Mouse (Mus musculus) kidney, postnatal 0 days (tissue): ENCODE measurements around the gene Nr2f6. TPM values are rescaled to one million over a fixed set of nuclear protein-coding genes. Genes with fewer than 3 reads are reported as not detected.

Experiments
- ATAC-seq: fragments of 200-750 bp; cut with Nextera tagmentation; replicated peaks from 2 replicates; pipeline ENCODE4 v1.8.0; 2017; ENCODE audit warnings: low read depth, moderate number of reproducible peaks, moderate TSS enrichment, moderate library complexity; ENCODE audit not compliant: low FRiP score
- DNase-seq: peaks from one replicate; pipeline ENCODE4 v3.0.0-alpha.2; 2016; ENCODE audit warnings: low spot score
- H3K27ac ChIP-seq: fragments of 300-500 bp; sonication (generic); 2 replicates; pipeline ENCODE4 v1.5.1; 2014; ENCODE audit warnings: mild to moderate bottlenecking
- H3K27me3 ChIP-seq: fragments of 300-500 bp; sonication (generic); 2 replicates; pipeline ENCODE4 v1.6.1; 2014; ENCODE audit warnings: low read length, mixed read lengths; ENCODE audit not compliant: insufficient read depth
- H3K36me3 ChIP-seq: fragments of 300-500 bp; sonication (generic); 2 replicates; pipeline ENCODE4 v1.6.1; 2014; ENCODE audit warnings: low read length, mixed read lengths; ENCODE audit not compliant: insufficient read depth
- H3K4me1 ChIP-seq: fragments of 300-500 bp; sonication (generic); replicated peaks from 2 replicates; pipeline ENCODE4 v1.6.1; 2014; ENCODE audit warnings: antibody characterized with exemption, low read length, mixed read lengths; ENCODE audit not compliant: insufficient read depth
- H3K4me2 ChIP-seq: fragments of 300-500 bp; sonication (generic); 2 replicates; pipeline ENCODE4 v1.6.1; 2014; ENCODE audit warnings: mild to moderate bottlenecking, low read length, moderate library complexity, mixed read lengths
- H3K4me3 ChIP-seq: fragments of 300-500 bp; sonication (generic); replicated peaks from 2 replicates; pipeline ENCODE4 v1.5.1; 2014; ENCODE audit warnings: low read depth, low read length
- H3K9ac ChIP-seq: fragments of 300-500 bp; sonication (generic); 2 replicates; pipeline ENCODE4 v1.6.1; 2014; ENCODE audit warnings: low read depth, low read length
- H3K9me3 ChIP-seq: fragments of 300-500 bp; sonication (generic); replicated peaks from 2 replicates; pipeline ENCODE4 v1.6.1; 2016; ENCODE audit warnings: low read length, inconsistent platforms, mixed read lengths
- CTCF ChIP-seq: IDR thresholded peaks from 2 replicates; pipeline ENCODE4 v1.5.1; 2016; ENCODE audit warnings: antibody characterized with exemption, low read depth, mild to moderate bottlenecking, moderate library complexity
- WGBS: fragments of 180-500 bp; shearing (Covaris S2); extraction: QIAGEN DNeasy Blood & Tissue Kit; methylation state at CpG from one replicate; pipeline ENCODE4 v1.1.7; 2014; 5-methylcytosine and 5-hydroxymethylcytosine counted together
- polyA plus RNA-seq: library from polyadenylated mRNA; unstranded; fragments of >200 nt; fragmentation: Nextera tagmentation; extraction: Ambion mirVana; gene quantifications from 2 replicates; pipeline ENCODE4 v1.2.1, GENCODE M21; 2015

Gene Nr2f6
- polyA plus RNA-seq, 1 experiment from 2014 or later, result 138 TPM

DNA sequence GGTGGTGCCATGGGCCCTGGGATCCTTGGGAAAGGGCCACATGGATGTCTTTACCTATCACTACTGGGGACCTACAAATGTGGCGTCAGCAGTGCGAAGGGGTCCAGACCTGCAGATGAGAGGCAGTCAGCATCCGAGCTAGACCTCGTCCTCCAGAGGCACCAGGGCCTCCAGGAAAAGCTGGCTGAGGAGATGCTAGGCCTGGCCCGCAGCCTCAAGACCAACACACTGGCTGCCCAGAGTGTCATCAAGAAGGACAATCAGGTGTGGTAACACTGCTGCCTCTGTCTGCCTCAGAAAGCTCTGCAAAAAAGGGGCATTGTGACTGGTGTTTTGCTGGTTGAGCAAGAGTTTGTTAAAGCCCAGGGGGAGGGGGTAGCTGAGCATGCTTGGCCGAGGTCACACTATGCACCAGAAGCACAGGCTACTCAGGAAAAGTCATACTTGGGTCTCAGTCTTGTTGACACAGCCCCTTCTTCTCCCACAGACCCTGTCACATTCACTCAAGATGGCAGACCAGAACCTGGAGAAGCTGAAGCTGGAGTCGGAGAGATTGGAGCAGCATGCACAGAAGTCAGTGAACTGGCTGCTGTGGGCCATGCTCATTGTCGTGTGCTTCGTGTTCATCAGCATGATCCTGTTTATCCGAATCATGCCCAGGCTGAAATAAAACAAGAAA is 12.6 kb downstream of the Nr2f6 start:
- no peak for TF ChIP-seq CTCF
- H3K4me1 ChIP-seq, result peaks cover 10% of the 10 kb centered on the region
- no peak for DNase-seq
- no peak for ATAC-seq
- no peak overlapping the region for H3K27ac ChIP-seq
- no peak overlapping the region for H3K4me3 ChIP-seq
- 93% methylated on average over 10 of the region's 10 CpGs for WGBS
- H3K4me2 ChIP-seq, result no peak overlapping the region
- H3K27me3 ChIP-seq, result no peaks in the 10 kb centered on the region
- H3K9ac ChIP-seq, result no peak overlapping the region
- no peaks in the 10 kb centered on the region for H3K9me3 ChIP-seq
- peaks cover 21% of the 10 kb centered on the region for H3K36me3 ChIP-seq

DNA sequence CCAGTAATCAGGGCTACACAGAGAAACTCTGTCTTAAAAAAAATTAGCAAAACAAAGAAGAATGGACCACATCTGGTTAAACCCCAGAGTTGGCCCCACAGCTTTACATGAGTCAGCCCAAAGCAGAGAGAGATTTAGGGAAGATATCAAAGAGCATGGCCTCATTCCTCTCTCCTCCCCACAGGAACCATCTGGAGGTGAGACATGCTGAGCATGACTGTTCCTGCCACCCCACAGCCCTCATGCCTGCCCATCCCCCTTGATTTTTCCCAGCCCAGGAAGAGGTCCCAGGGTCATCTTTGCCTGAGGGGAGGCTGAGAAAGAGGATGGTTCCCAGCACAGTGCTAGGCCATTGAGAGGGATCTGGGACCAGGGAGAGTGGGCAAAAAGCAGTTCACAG is 13.4 kb downstream of the Nr2f6 start:
- H3K27ac ChIP-seq, result 0 out of 2 replicates have a peak overlapping the region, but pooled peaks have one; percentile 87
- ATAC-seq (no peak), DNase-seq (no peak)
- no peak for TF ChIP-seq CTCF
- peaks cover 10% of the 10 kb centered on the region for H3K4me1 ChIP-seq
- H3K9me3 ChIP-seq, result no peaks in the 10 kb centered on the region
- no peaks in the 10 kb centered on the region for H3K27me3 ChIP-seq
- H3K4me2 ChIP-seq, result no peak overlapping the region; the same call in 1 of the 2 replicates
- H3K9ac ChIP-seq, result peak overlapping the region; percentile 55; the same call in 1 of the 2 replicates
- peaks cover 17% of the 10 kb centered on the region; the same call in 1 of the 2 replicates for H3K36me3 ChIP-seq
- no peak overlapping the region for H3K4me3 ChIP-seq

DNA sequence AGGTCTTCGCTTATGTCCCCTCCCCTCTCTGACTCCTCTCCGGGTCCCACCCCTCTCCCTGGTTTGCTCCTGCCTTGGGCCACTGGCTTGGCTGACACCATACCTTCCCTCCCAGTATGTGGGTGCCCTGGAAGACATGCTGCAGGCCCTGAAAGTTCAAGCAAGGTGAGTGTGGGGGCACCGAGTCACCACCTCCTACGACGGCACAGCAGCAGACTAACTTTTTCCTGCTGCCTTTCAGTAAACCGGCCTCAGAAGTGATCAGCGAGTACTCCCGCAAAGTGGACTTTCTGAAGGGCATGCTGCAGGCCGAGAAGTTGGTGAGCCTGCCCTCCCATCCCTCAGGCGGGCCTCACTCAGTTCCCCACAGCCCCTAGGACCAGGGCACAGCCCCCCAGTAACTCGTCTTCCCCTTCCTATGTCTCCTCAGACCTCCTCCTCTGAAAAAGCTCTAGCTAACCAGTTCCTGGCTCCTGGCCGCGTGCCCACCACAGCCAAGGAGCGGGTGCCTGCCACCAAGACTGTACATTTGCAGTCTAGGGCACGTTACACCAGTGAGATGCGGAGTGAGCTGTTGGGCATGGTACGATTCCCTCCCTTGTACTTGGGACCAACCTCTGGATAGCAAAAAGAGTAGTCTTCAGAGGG is 14.1 kb downstream of the Nr2f6 start:
- Histone ChIP-seq H3K4me1 (peaks cover 10% of the 10 kb centered on the region), H3K27ac (peak overlapping the region; percentile 87), H3K27me3 (no peaks in the 10 kb centered on the region), H3K4me3 (peak overlapping the region; percentile 50), H3K9me3 (no peaks in the 10 kb centered on the region), H3K4me2 (peak overlapping the region; percentile 80), H3K9ac (peak overlapping the region; percentile 55), H3K36me3 (peaks cover 11% of the 10 kb centered on the region; the same call in 1 of the 2 replicates)
- no peak for ATAC-seq
- no peak for DNase-seq
- TF ChIP-seq CTCF, result no peak
- WGBS, result 38% methylated on average over 17 of the region's 17 CpGs

DNA sequence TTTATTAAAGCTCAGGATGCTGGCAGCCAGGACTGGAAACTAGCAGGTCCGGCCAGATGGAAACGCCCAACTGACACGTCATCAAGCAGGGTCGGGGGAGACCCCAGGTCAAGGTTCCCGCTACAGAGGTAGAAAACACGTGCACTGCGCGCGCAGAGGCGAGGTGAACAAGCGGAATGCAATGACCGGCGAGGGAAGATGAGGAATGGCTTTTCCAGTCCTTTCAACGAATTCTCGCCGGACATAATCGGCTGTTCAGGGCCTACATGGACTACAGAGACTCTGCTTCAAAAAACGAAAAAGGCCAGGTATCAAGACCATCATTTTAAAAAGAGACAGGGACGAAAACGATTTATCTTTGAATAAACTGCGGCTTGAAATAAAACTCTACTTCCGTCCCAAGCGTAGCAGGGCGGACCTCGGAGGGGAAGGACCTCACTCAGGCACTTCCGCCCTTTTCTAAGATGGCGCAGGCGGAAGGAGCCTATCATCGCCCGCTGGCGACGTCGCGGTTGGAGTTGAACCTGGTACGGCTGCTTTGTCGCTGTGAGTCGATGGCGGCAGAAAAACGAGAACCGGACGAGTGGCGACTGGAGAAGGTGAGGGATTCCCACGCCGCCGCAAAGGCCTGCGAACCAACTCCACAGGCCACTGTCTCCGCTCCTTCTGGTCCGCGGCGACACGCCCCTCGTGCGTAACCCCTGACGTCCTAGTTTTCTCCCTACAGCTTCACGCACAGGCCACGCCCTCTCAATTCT is 14.8 kb downstream of the Nr2f6 start, which contains the start of gene Use1:
Use1 (plus strand) TSS at position 78 of the 758 bp plus-strand sequence.
- peak within 1 kb of the TSS; percentile 87 for H3K27ac ChIP-seq
- H3K9me3 ChIP-seq, result no peaks in the 10 kb centered on the region
- peaks cover 8% of the 10 kb centered on the region; the same call in 1 of the 2 replicates for H3K36me3 ChIP-seq
- peak; percentile 99 for DNase-seq
- ATAC-seq, result peak; percentile 66
- no peaks in the 10 kb centered on the region for H3K27me3 ChIP-seq
- peak within 1 kb of the TSS; percentile 80 for H3K4me2 ChIP-seq
- under 1% methylated on average over 56 of the region's 56 CpGs for WGBS
- H3K4me3 ChIP-seq, result peak within 1 kb of the TSS; percentile 50
- TF ChIP-seq CTCF, result no peak
- H3K4me1 ChIP-seq, result peaks cover 10% of the 10 kb centered on the region
- peak within 1 kb of the TSS; percentile 55 for H3K9ac ChIP-seq

DNA sequence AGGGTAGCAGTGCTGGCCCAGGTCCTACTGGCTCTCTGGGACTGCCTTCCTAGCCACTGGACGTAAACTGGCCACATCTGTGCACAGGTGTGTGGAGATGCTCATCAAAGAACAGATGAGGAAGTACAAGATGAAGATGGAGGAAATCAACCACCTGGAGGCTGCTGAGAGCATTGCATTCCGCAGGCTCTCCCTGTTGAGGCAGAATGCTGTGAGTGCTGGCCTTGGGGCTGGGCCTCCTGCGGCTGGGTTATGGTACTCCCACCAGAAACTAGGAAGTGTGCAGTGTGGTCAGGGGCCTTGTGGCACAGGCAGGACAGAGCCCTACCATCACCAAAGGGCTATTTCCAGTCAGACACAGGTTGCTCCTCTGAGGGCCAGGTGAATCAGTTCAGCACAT is 23.7 kb downstream of the Nr2f6 start:
- H3K9ac ChIP-seq, result no peak overlapping the region
- H3K27me3 ChIP-seq, result no peaks in the 10 kb centered on the region
- no peak for TF ChIP-seq CTCF
- H3K4me2 ChIP-seq, result no peak overlapping the region
- H3K27ac ChIP-seq, result no peak overlapping the region
- H3K36me3 ChIP-seq, result peaks cover 50% of the 10 kb centered on the region
- 90% methylated on average over 3 of the region's 3 CpGs for WGBS
- H3K4me1 ChIP-seq, result no peaks in the 10 kb centered on the region
- H3K4me3 ChIP-seq, result no peak overlapping the region
- ATAC-seq (no peak), DNase-seq (no peak)
- no peaks in the 10 kb centered on the region for H3K9me3 ChIP-seq

DNA sequence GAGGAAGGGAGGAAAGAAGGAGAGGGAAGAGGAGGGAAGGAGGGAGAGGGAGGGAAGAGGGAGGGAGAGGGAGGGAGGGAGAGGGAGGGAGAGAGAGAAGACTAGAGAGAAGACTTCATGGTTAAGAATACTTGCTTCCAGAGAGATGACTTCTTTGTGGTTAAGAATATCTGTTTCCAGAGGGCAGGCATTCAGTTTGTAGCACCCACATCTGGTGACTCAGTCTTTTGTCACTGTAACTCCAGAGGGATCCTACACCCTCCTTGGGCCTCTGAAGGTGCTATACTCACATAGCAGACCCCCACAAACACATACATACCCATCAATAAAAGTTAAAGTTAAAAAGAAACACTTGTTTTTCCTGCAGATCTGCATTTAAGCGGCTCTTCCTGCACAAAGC is 30.2 kb downstream of the Nr2f6 start:
- ATAC-seq, result no peak
- H3K27ac ChIP-seq, result no peak overlapping the region
- no peaks in the 10 kb centered on the region for H3K27me3 ChIP-seq
- WGBS, result 96% methylated on average over 1 of the region's 1 CpGs
- no peak for DNase-seq
- H3K4me3 ChIP-seq, result no peak overlapping the region
- no peaks in the 10 kb centered on the region for H3K9me3 ChIP-seq
- no peak for TF ChIP-seq CTCF
- H3K4me1 ChIP-seq, result no peaks in the 10 kb centered on the region
- peaks cover 70% of the 10 kb centered on the region for H3K36me3 ChIP-seq
- no peak overlapping the region for H3K9ac ChIP-seq
- H3K4me2 ChIP-seq, result no peak overlapping the region
